Mouse (Mus musculus) lung, adult 2 months (tissue): ENCODE results near the gene Tmem247.

Source experiments
- CTCF ChIP-seq: fragments of 200-500 bp; IDR thresholded peaks from 2 replicates; pipeline ENCODE4 v1.5.1; 2011; ENCODE audit warnings: mild to moderate bottlenecking, low read length, control low read depth; ENCODE audit not compliant: insufficient read depth
- POLR2A ChIP-seq: fragments of 200-500 bp; IDR thresholded peaks from 2 replicates; pipeline ENCODE4 v1.6.1; 2011; ENCODE audit warnings: low read depth, mild to moderate bottlenecking, control low read depth, low read length, borderline replicate concordance; ENCODE audit errors: extremely low read depth

DNA sequence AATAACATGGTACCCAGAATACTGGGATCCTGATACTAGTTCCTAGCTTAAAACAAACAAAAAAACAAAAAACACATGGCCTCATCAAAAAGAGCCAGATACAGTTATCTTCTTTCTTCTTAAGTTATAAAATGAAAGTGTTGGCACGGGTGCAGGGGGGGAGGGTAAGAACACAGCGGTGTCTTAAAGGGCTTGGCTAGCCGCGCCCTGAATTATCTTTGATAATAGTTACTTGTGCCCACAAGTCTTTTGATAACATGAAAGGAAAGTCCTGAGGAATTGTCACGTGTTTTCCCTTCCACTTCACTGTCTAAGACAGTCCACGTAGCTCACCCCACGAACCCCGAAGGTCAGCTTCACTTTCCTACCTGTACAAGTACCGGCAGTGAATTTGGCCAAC lies 40.2 kb upstream of the Tmem247 start:
- no peak for TF ChIP-seq CTCF
- TF ChIP-seq POLR2A = no peak
